Mouse (Mus musculus) bone marrow macrophage, adult 2 months (primary cell): Measurements from ENCODE around the gene Hnf1a. TPM values are rescaled to one million over a fixed set of nuclear protein-coding genes. Genes with fewer than 3 reads are reported as not detected.

Experiments
- H3K27ac ChIP-seq: 2 replicates; pipeline ENCODE4 v1.5.1; 2012; ENCODE audit warnings: low read depth, low read length; ENCODE audit not compliant: insufficient read depth
- H3K4me1 ChIP-seq: 2 replicates; pipeline ENCODE4 v1.6.1; 2012; ENCODE audit warnings: low read length; ENCODE audit not compliant: control insufficient read depth, insufficient read depth
- H3K4me3 ChIP-seq: 2 replicates; pipeline ENCODE4 v1.5.1; 2012; ENCODE audit warnings: mild to moderate bottlenecking, low read length, moderate library complexity; ENCODE audit not compliant: insufficient read depth
- CTCF ChIP-seq: IDR thresholded peaks from 2 replicates; pipeline ENCODE4 v1.5.1; 2012; ENCODE audit warnings: low read depth, mild to moderate bottlenecking, low read length, moderate library complexity
- POLR2A ChIP-seq: IDR thresholded peaks from 2 replicates; pipeline ENCODE4 v1.6.1; 2012; ENCODE audit warnings: mild to moderate bottlenecking, low read depth, low read length, borderline replicate concordance
- polyA plus RNA-seq: library from polyadenylated mRNA; stranded (reverse); fragments of >200 nt; gene quantifications from 2 replicates; pipeline ENCODE4 v1.2.4, GENCODE M21; 2012; ENCODE audit not compliant: missing spikeins, insufficient read depth, insufficient read length

Gene Hnf1a
- polyA plus RNA-seq, 1 experiment = not detected

DNA sequence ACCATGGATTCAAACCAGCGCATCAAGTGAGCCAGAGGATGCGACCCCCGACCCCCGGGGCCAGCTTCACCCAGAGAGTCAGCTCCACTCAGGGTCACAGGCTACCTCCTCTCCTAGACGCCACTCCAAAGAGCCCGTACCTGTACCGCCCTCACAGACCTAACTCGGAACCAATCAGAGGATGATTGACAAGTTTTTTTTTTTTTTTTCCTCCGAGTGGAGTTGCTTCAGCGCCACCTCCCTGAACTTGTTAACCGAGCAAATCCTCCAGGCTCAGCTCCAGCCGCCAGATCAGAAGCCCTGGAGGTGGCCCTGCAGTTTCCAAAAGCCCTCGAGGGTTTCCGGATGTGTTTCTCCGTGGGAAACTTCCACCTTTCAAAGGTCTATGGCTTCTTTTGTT, 11.1 kb upstream of the Hnf1a start:
- Histone ChIP-seq H3K27ac (no peak overlapping the region), H3K4me3 (no peak overlapping the region), H3K4me1 (no peaks in the 10 kb centered on the region)
- TF ChIP-seq POLR2A = no peak
- no peak for TF ChIP-seq CTCF

DNA sequence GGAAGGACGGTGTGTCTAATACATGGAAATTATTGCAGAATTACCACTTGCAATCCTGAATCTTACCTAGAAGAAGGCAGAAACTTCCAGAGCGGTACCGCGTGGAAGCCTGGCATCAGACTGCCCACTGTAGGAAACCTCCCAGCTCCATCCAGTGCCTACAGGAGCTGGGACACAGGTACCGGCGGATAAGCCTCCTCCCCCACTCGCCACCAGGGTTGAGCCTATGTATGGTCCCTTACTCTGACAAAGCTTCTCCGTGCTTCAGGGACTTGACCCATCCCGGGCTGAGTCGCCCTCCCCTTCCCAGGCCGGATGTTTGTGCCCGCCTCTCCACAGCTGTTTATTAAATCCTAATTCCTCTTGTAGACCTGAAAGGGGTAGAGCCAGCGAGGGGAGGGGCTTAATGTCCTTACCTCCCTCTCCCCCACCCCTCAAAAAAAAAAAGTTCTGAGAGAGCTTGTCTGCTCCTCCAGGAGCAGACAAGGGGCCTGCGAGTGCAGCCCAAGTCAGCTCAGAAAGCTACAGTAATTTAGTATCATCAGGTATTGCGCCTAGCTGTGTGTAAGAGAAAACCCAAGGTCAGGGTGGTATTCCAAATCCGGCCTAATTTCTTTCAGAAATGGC, 9.3 kb upstream of the Hnf1a start:
- Histone ChIP-seq H3K4me1 (no peaks in the 10 kb centered on the region), H3K27ac (no peak overlapping the region), H3K4me3 (no peak overlapping the region; the same call in 1 of the 2 replicates)
- TF ChIP-seq POLR2A = no peak
- no peak for TF ChIP-seq CTCF

DNA sequence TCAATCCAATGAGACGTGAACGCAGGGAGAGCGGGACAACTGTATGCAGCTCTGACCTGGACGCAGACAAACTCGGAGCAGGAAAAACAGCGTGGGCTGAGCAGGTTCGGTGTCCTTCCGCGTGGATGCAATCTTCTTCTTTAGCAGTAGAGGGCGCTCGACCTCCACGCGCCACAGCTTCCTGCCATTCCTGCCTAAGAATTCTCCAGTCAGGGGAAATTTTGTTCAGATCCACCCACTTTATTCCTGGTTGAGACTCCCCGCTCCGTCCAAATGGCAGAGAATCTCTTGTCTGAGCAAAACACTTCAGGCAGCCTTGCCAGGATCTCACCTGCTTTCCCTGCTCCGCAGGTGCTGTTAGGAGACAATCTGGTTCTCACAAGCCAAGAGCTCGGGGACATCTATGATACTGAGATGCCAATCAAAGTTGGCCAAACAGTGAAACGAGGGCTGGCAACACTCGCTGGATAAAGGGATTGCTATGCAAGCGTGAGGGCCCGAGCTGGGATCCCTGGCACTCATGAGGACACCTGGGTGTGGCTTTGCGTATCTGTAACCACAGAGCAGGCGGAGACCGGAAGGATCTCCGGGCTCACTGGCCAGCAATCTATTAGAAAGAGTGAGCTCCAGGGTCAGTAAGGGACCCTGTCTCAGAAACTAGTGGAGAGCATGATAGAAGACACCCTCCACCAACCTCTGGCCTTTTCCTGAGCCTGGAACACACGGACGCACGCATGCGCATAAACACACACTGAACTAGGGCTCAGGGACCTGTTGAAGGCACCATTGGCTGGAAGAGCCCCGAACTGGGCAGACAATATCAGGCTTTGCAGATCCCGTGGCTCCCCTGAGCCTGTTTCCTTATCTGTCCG, 8.6 kb upstream of the Hnf1a start:
- H3K4me3 ChIP-seq = peak overlapping the region; percentile 53
- no peaks in the 10 kb centered on the region for H3K4me1 ChIP-seq
- H3K27ac ChIP-seq = no peak overlapping the region
- TF ChIP-seq POLR2A (no peak), CTCF (peak; percentile 41)

GRCm38 (mm10) chr5:114978888-114979249, 8.0 kb upstream of the Hnf1a start:
- Histone ChIP-seq H3K27ac (no peak overlapping the region), H3K4me1 (no peaks in the 10 kb centered on the region), H3K4me3 (peak overlapping the region; percentile 53)
- no peak for TF ChIP-seq POLR2A
- TF ChIP-seq CTCF = no peak; the same call in 1 of the 2 replicates

- TF ChIP-seq CTCF (no peak), POLR2A (no peak)
- no peaks in the 10 kb centered on the region for H3K4me1 ChIP-seq
- H3K27ac ChIP-seq = no peak overlapping the region
- H3K4me3 ChIP-seq = no peak overlapping the region
Observed at GRCm38 (mm10) chr5:114978473-114978872, 7.6 kb upstream of the Hnf1a start.

GRCm38 (mm10) chr5:114976935-114977334, 6.0 kb upstream of the Hnf1a start:
- Histone ChIP-seq H3K4me1 (no peaks in the 10 kb centered on the region), H3K4me3 (no peak overlapping the region), H3K27ac (no peak overlapping the region)
- TF ChIP-seq CTCF = no peak
- TF ChIP-seq POLR2A = no peak

DNA sequence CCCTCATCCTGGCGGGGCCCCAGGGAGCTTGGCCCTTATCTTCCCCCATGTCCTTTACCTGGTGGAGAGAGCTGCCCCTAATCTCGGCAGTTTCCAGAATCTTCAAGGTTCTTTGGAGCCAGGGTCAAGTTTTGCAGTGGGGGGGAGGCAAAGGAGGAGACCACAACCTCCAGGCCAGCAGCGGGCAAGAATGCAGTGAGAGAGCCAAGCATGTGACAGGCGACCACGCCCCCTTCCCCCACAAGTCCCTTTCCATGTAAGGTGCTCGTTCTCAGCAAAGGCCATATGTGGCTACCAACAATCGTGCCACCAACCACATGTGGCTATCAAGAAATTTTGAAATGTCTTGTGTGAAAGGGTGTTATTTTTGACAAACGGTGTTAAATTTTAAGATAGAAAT, 2.2 kb upstream of the Hnf1a start:
- Histone ChIP-seq H3K27ac (no peak overlapping the region), H3K4me3 (no peak overlapping the region), H3K4me1 (no peaks in the 10 kb centered on the region)
- TF ChIP-seq CTCF (no peak), POLR2A (no peak)

DNA sequence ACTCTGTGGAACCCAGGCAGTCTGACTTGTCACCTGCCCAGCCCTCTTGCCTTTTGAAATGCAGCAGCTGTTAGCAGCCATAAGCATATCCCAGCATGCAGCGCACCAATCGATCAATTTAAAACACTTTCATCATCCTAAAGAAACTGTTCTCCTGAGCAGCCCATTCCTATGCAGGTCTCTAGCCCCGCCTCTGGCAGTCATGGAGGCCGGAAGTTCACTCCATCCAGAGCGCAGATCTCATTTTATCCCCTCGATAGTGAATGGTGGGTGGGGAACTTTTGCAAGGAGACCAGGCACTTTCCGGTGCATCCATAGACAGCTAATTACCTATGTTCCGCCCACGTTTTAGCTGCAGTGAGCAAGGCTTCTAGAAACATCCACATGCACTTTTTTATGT, 1.3 kb upstream of the Hnf1a start:
- Histone ChIP-seq H3K4me1 (no peaks in the 10 kb centered on the region), H3K4me3 (no peak overlapping the region), H3K27ac (no peak overlapping the region)
- TF ChIP-seq POLR2A (no peak), CTCF (no peak)

- Histone ChIP-seq H3K4me3 (no peak overlapping the region), H3K27ac (no peak overlapping the region)
Observed at GRCm38 (mm10) chr5:114969609-114970215, 1.2 kb downstream of the Hnf1a start.

GRCm38 (mm10) chr5:114969064-114969463, 1.8 kb downstream of the Hnf1a start:
- Histone ChIP-seq H3K4me3 (no peak overlapping the region), H3K4me1 (peaks cover 7% of the 10 kb centered on the region; the same call in 1 of the 2 replicates), H3K27ac (no peak overlapping the region)
- TF ChIP-seq CTCF = no peak
- no peak for TF ChIP-seq POLR2A

More at GRCm38 (mm10) chr5:114969609-114970215, 1.2 kb downstream of the Hnf1a start:
- H3K4me1 ChIP-seq = peaks cover 7% of the 10 kb centered on the region; the same call in 1 of the 2 replicates
- no peak for TF ChIP-seq POLR2A
